7 mouse cellular contexts compared by ENCODE assay signal in genomic region chrX:157598186-157598996, GRCm38 (mm10). TPM values are rescaled to one million over a fixed set of nuclear protein-coding genes. Genes with fewer than 3 reads are reported as not detected.
A peak's percentile ranks its signal among the peaks of the same experiment; 100 is the strongest.
DNase-seq lines count a peak whose midpoint lies in the region; ATAC-seq and TF ChIP-seq lines count a peak whose summit lies in the region.

Gene Mbtps2 (minus strand): TSS chrX:157598715.

- H3K4me3 ChIP-seq in cortical plate, adult 2 months (ENCODE audit: insufficient read depth, low read length): peak within 1 kb of the TSS; percentile 60
- peak within 1 kb of the TSS; percentile 60 for H3K4me3 ChIP-seq in intestine, embryonic 15.5 days (replicated peaks)
- H3K4me3 ChIP-seq in limb, embryonic 12.5 days (replicated peaks): peak within 1 kb of the TSS; percentile 55
- H3K4me3 ChIP-seq in midbrain, embryonic 14.5 days (replicated peaks; ENCODE audit: low read depth, low read length): peak within 1 kb of the TSS; percentile 54

- H3K4me2 ChIP-seq in intestine, embryonic 15.5 days (replicated peaks): peak within 1 kb of the TSS; percentile 48
- H3K4me2 ChIP-seq in limb, embryonic 12.5 days: peak within 1 kb of the TSS; percentile 53
- H3K4me2 ChIP-seq in midbrain, embryonic 14.5 days (ENCODE audit: low read length): peak within 1 kb of the TSS; percentile 56

- peak within 1 kb of the TSS; percentile 76; the same call in 1 of the 2 replicates for H3K27ac ChIP-seq in cortical plate, adult 2 months (ENCODE audit: insufficient read depth, low read length)
- H3K27ac ChIP-seq in intestine, embryonic 15.5 days: peak within 1 kb of the TSS; percentile 91
- H3K27ac ChIP-seq in limb, embryonic 12.5 days: peak within 1 kb of the TSS; percentile 95
- H3K27ac ChIP-seq in midbrain, embryonic 14.5 days (replicated peaks; ENCODE audit: low read depth, low read length): peak within 1 kb of the TSS; percentile 89

- no peaks in the 10 kb centered on the region for H3K9me3 ChIP-seq in intestine, embryonic 15.5 days
- no peaks in the 10 kb centered on the region for H3K9me3 ChIP-seq in limb, embryonic 12.5 days
- H3K9me3 ChIP-seq in midbrain, embryonic 14.5 days (ENCODE audit: control insufficient read depth, low read length): no peaks in the 10 kb centered on the region

- peak within 1 kb of the TSS; percentile 79 for H3K9ac ChIP-seq in intestine, embryonic 15.5 days
- peak within 1 kb of the TSS; percentile 77 for H3K9ac ChIP-seq in limb, embryonic 12.5 days (replicated peaks)
- H3K9ac ChIP-seq in midbrain, embryonic 14.5 days (replicated peaks; ENCODE audit: low read length): peak within 1 kb of the TSS; percentile 72

- WGBS in intestine, embryonic 15.5 days: 13% methylated on average over 60 of the region's 74 CpGs
- 16% methylated on average over 72 of the region's 74 CpGs for WGBS in limb, embryonic 12.5 days
- WGBS in midbrain, embryonic 14.5 days: 24% methylated on average over 73 of the region's 74 CpGs

- H3K4me1 ChIP-seq in cortical plate, adult 2 months (ENCODE audit: control insufficient read depth, insufficient read depth, low read length): no peaks in the 10 kb centered on the region; the same call in 1 of the 2 replicates
- H3K4me1 ChIP-seq in intestine, embryonic 15.5 days (replicated peaks): no peaks in the 10 kb centered on the region
- H3K4me1 ChIP-seq in limb, embryonic 12.5 days (replicated peaks): no peaks in the 10 kb centered on the region
- no peaks in the 10 kb centered on the region for H3K4me1 ChIP-seq in midbrain, embryonic 14.5 days (ENCODE audit: control insufficient read depth, insufficient read depth, low read length)

- H3K27me3 ChIP-seq in intestine, embryonic 15.5 days (replicated peaks): no peaks in the 10 kb centered on the region
- H3K27me3 ChIP-seq in limb, embryonic 12.5 days: peaks cover 6% of the 10 kb centered on the region; the same call in 1 of the 2 replicates
- no peaks in the 10 kb centered on the region; the same call in 1 of the 2 replicates for H3K27me3 ChIP-seq in midbrain, embryonic 14.5 days (ENCODE audit: control insufficient read depth, insufficient read depth, low read length)

- TF ChIP-seq POLR2A in cortical plate, adult 2 months (IDR thresholded peaks at IDR 0.05; ENCODE audit: extremely low read depth, insufficient read depth, low read length): no peak; the same call in 1 of the 2 replicates

- TF ChIP-seq CTCF in cortical plate, adult 2 months (IDR thresholded peaks at IDR 0.05; ENCODE audit: extremely low read depth, insufficient read depth, low read length): no peak

- H3K36me3 ChIP-seq in intestine, embryonic 15.5 days: no peaks in the 10 kb centered on the region
- no peaks in the 10 kb centered on the region for H3K36me3 ChIP-seq in limb, embryonic 12.5 days
- H3K36me3 ChIP-seq in midbrain, embryonic 14.5 days (ENCODE audit: control insufficient read depth, insufficient read depth, low read length): no peaks in the 10 kb centered on the region

- peak; percentile 90 for ATAC-seq in intestine, embryonic 15.5 days
- peak; percentile 85 for ATAC-seq in limb, embryonic 12.5 days (ENCODE audit: insufficient number of reproducible peaks, insufficient read depth, low FRiP score, low TSS enrichment, low read depth)
- ATAC-seq in midbrain, embryonic 14.5 days (ENCODE audit: low FRiP score, low TSS enrichment): peak; percentile 81

- peak; percentile 76 for DNase-seq in adipocyte (ENCODE audit: low spot score)
- DNase-seq in gastrocnemius, postnatal 25 days: peak; percentile 48
- peak; percentile 82 for DNase-seq in midbrain, embryonic 14.5 days
- DNase-seq in spleen, adult 12 weeks (ENCODE audit: low spot score): peak; percentile 21

RNA-seq across cellular contexts. Expression of gene Mbtps2, which starts in this region (rescaled TPM):
- 25.1 and 26.4 TPM in 2 replicates for polyA plus RNA-seq in cortical plate, adult 2 months (2012; rRNA removed)
- 10 to 100 TPM; 11.4 to 12.8 TPM for total RNA-seq in gastrocnemius, postnatal 25 days (2021)
- polyA plus RNA-seq in intestine, embryonic 15.5 days (2015; fragmentation: Nextera tagmentation; extraction: Ambion mirVana): 19.8 and 21.4 TPM in 2 replicates
- 27.3 and 29.4 TPM in 2 replicates for polyA plus RNA-seq in limb, embryonic 12.5 days (2016; fragmentation: Nextera tagmentation; extraction: Ambion mirVana)
- 22.1 and 31.6 TPM in 2 replicates for polyA plus RNA-seq in midbrain, embryonic 14.5 days (2014; fragmentation: Nextera tagmentation; extraction: Ambion mirVana)

Comparison
In these comparisons a context has a peak if more than half of its experiments do, and no peak if none do; other contexts are left out.
1. Peak in every context shown above with its lines: DNase-seq, ATAC-seq, H3K4me3 ChIP-seq and H3K27ac ChIP-seq.
2. DNase-seq: peak in every context shown above with its lines; median percentile 82 in midbrain, embryonic 14.5 days; 76 in adipocyte; 48 in gastrocnemius, postnatal 25 days; 21 in spleen, adult 12 weeks.